Mouse (Mus musculus) adrenal gland, adult 8-10 months (tissue): ENCODE measurements around the gene Fancm. TPM values are rescaled to one million over a fixed set of nuclear protein-coding genes. Genes with fewer than 3 reads are reported as not detected.
"Not testable (repeated sequence)": the region's sequence is repeated elsewhere in the genome, so short reads cannot be mapped to it uniquely, and the experiment has no call there.

Experiments
- DNase-seq: peaks from one replicate; pipeline ENCODE4 v3.0.0; 2022
- total RNA-seq, 4 experiments: library from RNA; stranded (reverse); gene quantifications; 2 replicates each; pipeline ENCODE4 v1.2.4; 2022

Gene Fancm
- total RNA-seq, 4 experiments from 2014 or later: 11.2 to 13.3 (median 11.9) TPM

GRCm38 (mm10) chr12:65119451-65119850 is 44.0 kb downstream of the Fancm start:
- no peak for DNase-seq

GRCm38 (mm10) chr12:65136121-65136520 is 60.7 kb downstream of the Fancm start:
- DNase-seq: not testable (repeated sequence)

- peak; percentile 93 for DNase-seq
Observed at GRCm38 (mm10) chr12:65172021-65172951, 96.9 kb downstream of the Fancm start, which contains the start of gene Mis18bp1. TSS of gene Mis18bp1 (minus strand) at chr12:65172604.

GRCm38 (mm10) chr12:65172959-65173358 is 97.6 kb downstream of the Fancm start:
- DNase-seq: not testable (repeated sequence)

DNA sequence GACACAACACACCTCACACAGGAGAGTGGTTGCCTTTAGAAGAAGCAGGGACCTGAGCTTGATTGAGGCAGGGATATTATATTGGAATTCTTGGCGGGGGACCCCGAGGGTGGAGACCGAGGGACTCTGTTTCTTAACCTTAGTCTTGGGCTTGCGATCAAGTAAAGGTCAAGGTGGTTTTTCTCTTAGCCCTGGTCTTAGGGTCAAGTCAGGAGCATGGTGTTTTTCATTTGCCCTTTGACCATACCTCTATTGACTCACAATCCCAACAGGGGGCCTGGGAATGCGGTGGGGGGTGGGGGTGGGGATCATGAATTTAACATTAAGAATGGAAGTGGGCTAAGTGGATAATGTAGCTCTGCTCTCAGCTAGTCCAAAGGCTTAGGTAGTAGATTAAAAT is 98.3 kb downstream of the Fancm start:
- DNase-seq: no peak

Other genes with a start within 250 kb of the Fancm start
- gene Gm527, start 157.7 kb upstream of the Fancm start, total RNA-seq: 1 to 10 TPM; 4.1 to 7.5 (median 5.7) TPM
- gene Klhl28, start 110.1 kb upstream of the Fancm start, total RNA-seq: 10 to 100 TPM; 15.0 to 16.0 (median 15.6) TPM
- 10 to 100 TPM; 39.3 to 46.5 (median 39.7) TPM for gene Togaram1, start 109.8 kb upstream of the Fancm start, total RNA-seq
- 10 to 100 TPM; 23.6 to 70.7 (median 44.5) TPM for gene Prpf39, start 39.3 kb upstream of the Fancm start, total RNA-seq
- gene Fkbp3, start 1.6 kb upstream of the Fancm start, total RNA-seq: 100 to 1,000 TPM in 3 of 4 experiments, 10 to 100 TPM in 1; 100.0 to 144 (median 129) TPM
- gene Mis18bp1, start 97.0 kb downstream of the Fancm start, total RNA-seq: 1 to 10 TPM in 1 of 4 experiments, under 1 TPM in 3; 0.51 to 1.0 (median 0.79) TPM
- gene Wdr20rt, start 149.9 kb downstream of the Fancm start, total RNA-seq: under 1 TPM in 2 of 4 experiments, not detected in 2; 0.15 to 0.17 TPM